Mouse (Mus musculus) testis, postnatal 10 days (tissue): ENCODE measurements around the gene Rras2.
A peak's percentile ranks its signal among the peaks of the same experiment; 100 is the strongest.

Experiments
- DNase-seq: peaks from one replicate; pipeline ENCODE4 v3.0.0; 2021; ENCODE audit warnings: low spot score

Rras2 gene

DNA sequence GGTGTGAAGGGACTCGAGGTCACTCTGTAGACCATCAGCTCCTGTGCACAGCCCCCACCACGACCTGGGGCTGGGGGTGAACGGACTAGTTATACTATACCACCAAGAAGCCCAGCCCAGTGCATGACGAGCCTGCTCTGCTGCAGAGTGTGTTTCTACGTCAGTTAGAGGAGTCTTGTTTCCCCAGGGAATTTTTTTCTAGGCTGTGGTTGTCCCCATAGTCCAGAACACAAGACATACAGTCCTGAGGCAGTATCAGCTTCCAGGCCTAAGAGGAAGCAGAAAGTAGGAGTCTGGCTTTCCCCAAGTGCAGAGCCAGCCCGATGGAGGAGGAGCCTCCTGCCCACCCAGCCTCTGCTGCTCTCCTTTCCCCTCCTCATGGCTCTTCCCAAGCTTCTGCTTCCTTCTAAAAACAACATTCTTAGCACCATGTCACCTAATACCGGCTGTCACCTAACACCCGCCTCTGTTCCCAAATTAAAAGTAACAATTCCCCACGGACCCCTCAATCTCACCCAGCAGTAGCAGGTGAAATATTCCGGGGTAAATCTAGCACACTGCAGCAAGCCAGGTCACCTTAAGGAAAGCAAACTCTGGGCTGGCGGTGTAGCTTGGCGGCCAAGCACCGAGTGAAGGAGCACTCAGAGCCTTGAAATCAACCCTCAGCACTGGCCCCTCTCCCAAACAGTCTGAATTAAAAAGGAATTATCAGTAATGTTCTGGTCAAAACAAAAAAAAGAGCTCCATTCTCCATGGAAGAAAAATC is 45.5 kb downstream of the Rras2 start:
- DNase-seq, result no peak

DNA sequence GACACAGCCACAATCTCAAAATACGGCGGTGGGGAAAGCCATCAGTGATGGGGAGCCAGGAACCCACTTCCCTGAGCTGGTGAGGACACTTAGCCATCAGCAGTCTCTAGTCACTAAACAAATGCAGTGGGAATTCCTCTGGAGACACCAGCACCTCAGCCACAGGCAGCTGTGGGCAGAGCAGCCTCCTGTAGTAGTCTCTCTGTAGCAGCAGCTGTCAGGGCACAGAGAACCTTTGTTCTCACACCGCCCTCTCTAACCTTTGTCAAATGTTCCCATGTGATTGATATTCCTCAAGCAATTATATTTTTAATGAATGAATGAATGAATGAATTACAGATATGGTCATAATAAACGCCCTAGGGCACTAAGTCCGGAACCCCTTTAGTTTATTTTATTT is 46.2 kb downstream of the Rras2 start:
- DNase-seq, result no peak

DNA sequence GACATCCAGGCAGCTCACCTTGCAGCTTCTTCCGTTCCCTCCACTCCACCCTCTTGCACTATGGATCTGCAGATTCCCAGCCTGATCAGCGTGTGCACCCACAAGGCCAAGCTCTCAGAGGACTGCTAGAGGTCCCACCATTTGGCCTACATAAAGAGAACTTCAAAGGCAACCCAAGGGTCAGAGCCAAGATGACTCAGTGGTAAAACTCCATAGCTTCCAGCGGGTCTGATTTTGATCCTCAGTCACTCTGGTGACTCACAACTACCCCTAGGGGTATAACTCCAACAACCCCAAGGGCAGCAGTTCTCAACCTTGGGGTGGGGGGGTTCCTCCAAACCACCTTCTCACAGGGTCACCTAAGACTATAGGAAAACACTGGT is 47.1 kb downstream of the Rras2 start:
- no peak for DNase-seq

DNA sequence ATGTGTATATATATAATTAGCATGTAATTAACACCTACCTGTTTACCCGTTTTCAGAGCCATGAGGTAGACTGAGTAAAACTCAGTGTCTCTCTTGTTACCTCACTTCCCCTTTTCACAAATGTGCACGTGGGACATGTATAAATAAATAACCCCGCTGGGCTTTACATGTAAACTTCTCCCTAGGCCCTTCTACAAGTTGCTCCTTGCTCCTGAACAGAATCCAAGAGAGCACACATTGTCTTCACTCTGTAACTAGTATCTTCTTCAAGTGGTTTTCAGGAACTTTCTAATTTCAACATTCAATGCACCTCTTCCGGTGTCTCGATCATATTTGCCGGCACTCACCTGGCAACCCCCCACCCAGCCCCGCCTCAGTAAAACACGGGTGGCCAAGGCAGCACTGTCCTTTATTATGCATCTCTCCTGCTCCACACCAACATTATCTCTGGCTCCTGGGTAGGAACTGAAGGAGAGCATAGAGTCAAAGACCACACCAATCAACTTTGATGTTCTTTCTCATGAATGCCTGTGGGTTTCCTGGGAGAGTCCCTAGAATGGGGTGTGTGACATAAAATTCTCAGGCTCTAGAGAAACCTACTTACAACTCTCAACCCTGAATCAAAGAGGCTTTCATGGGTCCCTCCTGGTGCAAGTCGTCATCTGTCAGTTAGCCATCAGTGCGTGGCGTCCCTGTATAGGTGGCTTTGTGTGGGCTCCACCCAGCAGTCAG is 47.7 kb downstream of the Rras2 start:
- no peak for DNase-seq

DNA sequence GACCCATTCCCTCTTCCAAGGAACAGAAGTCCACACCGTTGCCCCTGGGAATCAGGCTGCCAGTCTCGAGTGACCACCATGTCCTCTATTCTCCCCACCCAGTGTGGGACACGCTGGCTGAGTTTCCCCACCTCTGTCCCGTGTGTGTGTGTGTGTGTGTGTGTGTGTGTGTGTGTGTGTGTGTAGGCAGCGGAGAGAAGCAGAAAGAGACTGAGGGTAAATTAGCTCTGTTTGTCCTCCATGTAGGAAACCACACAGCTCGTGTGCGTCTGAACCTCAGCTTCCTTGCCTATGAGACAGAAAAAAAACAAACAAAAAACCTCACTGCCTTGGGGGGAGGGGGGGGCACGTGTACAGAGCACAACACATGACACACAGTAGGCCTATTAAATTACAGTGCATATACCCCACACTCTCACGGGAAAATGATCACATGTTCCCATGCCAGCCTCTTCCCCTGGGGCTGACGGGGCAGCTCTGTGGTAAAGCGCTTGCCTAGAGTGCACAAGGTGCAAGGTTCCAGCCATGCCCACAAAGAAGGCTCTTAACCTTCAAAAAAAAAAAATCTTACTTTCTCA is 48.5 kb downstream of the Rras2 start:
- no peak for DNase-seq

DNA sequence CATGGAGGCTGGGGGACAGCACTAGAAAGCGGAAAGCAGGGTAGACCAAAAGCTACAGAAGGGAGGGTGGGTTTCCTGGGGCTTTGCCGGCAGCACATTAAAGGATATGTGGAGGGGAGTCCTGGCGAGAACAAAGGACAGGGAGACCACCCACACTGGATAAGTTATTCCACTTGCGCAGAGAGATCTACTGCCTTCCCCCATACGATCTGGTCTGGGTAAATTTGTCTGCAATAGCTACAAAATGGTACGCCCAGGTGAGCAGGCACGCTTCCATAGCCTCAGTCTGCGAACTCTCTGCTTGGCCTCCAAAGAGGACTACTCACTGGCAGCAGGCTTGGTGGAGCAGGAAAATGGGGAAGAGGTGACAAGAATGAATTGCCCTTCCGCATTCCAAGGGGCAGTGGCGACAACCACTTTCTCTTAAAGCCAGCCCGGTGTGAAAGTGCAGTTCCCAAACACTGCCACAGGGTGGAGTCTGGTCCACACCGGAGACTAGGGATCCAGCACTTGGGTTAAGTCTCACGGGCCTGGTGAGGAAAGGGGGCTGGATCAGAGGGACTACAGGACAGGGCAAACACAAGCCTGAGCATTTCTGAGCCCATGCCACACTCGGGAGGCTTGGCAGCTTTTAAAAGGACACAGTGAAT is 50.9 kb downstream of the Rras2 start:
- DNase-seq, result peak; percentile 85

DNA sequence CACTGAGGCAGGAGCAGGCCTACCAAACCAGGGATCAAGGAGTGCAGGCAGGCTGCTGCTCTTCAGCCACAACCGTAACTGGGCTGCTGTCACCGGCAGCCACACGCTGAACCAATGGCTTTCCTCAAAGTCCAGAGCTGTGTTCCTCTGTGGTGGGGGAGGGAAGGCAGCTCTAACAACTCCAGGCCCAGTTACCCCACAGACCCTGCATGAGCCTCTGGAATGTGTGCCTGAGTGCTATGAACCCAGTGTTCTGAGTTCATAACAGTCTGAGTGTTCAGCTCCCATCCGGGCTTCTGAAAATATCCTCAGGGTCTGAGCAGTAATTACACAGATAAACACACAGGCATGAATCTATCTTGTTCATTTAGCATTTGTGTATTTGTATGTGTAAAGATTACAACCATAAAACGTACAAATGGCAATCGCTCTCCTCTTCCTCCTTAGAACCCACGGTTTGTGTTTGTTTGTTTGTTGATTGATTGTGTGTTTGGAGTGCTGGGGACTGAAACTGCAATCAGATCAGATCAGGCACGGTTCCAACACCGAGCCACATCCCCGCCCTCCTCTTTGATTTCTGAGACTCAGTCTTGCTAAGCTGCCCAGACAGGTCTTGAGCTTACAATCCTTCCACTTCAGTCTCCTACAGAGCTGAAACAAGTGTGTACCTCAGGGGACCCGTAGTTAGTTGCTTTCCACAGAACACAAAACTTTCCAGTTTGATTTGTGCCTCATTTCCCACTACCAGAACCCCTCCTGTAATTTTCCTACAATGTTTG is 52.0 kb downstream of the Rras2 start:
- DNase-seq, result no peak

DNA sequence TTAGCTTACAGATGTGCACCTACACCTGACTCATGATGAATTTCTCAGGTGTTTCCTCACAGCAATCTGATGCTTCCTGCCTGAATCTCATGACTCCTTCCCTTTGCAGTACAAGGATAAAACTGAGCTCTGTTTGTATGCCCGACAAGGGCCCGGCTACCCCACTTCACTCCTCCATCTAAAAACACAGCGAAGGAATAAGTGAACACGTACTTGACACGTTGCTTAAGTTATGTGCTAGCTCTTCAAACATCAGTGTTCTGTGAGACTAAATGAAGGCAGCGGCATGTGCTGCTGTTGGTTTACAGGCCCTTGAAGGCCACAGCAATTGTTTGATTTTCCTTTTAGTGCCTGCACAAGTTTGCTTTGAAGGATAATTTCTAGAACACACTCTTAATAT is 53.6 kb downstream of the Rras2 start:
- no peak for DNase-seq

DNA sequence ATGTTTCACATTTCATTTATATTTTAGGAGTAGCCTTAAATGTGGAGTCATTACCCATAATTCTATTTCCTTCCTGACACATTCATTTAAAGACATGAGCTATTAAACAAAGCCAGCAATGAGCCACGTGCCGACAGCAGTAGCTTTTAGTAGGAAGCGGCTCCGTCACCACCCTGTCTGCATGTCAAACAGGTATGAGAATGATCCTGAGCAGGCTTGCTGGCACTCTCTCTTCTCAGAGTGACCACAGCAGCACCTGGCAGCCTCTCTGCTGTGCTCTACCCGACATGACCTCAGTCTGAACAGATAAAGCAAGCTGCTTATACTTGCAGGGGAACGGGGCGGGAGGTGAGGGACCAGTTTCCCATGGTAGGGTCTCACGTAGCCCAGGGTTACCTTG is 54.0 kb downstream of the Rras2 start:
- DNase-seq, result no peak

DNA sequence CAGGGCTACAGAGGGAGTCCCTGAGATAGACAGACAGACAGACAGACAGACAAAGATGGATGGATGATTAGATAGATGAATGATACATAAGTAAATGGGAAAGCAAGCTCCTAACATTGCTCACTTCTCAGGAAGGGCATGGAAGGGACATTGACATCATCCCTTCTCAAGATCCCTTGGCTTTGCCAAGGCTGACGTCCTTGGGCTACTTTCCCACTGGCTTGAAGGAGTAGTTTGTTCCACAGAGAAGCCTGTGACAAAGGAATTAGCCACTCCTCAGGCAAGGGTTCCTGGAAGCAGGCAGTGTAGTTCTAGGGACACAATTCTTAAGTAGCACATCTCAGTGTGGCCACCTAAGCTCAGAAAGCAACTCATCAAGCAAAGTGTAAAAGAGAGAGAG is 55.1 kb downstream of the Rras2 start:
- peak; percentile 63 for DNase-seq

DNA sequence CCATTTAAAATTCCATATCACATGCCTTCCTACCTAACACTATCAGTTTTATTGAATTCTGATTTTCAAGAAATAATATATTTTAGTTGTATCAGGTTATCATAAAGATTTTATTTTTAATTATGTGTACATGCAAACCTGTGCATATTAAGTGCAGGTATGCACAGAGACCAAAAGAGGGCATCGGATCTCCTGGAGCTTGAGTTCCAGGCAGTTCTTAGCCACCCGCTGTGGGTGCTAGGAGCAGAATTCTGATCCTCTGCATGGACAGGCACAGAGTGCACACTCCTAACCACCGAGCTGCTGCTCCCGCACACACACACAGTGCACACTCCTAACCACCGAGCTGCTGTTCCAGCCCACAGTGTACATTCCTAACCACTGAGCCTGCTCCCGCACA is 57.1 kb downstream of the Rras2 start:
- DNase-seq, result no peak

DNA sequence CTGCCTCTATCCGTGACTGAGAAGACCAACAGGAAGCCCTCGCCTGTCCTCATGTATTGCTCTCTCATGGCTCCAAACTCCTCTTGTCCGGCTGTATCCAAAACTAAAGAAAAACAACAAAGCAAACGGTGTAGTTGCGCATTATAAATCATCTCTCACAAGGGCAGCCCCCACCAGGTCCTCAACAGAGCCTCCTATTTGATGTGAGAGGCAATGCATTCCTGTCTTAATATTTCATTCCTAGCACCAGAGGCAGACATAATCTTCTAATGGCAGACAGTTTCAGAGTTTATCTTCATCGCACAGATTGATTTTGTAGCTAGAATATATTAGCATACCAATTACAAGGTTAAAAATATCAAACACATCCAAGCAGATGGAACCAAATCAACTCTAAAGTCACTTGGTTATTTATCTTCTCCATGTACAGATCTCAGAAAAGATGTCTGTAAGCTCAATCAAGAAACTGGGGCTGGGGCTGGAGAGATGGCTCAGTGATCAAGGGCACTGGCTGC is 58.6 kb downstream of the Rras2 start:
- no peak for DNase-seq

DNA sequence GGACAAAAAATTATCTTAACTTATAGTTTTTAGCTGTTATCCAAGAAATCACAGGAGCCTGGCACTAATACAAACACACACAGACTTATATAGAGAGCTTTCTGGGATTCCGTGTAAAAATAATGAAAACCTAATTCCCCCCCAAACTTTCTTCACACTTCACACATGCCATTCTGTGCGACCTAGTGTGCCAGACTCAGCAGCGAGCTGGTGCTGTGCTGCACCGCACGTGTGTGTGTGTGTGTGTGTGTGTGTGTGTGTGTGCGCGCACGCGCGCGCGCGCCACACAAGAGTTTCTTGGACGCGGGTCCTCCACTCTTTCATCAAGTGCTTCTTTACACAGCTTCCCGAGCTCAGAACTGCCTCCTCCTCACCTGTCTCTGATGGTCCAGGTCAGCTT is 59.4 kb downstream of the Rras2 start:
- DNase-seq, result no peak

DNA sequence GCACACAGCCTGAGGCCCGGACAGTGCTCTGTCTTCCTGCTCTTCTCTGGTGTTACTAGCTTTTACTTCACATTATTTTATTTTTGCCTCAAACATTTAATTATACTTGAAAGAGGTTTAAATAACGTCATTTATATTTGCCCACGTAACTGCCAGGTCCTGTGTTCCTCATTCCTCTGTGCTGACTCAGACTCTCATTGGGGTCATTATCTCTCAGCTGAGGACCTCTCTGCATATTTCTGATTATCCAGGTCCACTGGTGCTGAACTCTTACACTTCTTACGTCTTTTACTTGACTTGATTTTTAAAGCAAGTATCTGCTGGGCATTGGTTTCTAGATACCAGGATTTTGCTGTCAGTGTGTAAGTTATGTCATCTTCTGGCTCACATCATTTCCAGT is 63.9 kb downstream of the Rras2 start:
- no peak for DNase-seq

DNA sequence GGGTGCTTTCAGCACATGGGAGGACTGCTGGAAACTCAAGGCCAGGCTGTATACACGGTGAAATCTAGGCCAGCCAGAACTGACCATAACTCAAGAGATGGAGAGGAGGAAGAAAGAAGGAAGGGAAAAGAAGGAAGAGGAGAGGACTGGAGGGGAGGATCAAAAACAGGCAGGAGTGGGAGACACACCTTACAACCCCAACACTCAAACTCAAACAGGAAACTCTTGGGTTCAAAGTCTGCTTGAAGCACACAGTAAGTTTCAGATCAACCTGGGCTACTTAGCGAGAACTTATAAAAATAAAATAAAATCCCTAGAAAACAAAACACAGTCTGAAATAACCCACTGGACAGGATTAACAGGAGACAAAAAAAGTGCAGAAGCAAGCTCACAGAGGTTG is 71.8 kb downstream of the Rras2 start:
- no peak for DNase-seq

DNA sequence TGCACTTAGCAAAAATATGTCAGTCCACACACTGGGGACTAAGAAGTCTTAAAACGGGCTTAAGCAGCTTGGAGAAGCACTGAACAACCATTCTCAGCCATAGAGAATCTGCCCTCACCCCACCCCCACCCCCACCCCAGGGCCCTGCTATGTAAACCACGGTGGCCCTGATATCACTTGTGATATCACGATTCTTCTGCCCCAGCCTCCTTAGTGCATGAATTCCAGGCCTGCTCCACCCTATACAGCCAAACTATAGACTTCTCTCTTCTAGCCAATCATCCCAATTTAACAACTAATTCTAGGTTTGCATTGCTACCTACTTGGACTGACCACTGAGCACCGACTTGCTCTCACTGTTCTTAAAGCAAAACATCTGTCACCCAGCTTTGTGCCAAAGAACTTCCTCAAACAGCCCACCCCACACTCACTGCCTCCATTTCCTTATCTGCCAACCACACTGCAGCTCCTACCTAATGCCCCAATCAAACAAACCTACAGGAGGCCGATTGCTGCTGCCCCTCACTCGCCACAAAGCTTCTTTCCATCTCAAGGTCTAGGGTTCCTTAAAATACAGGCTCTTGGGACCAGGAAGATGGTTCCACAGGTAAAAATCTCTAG is 73.5 kb downstream of the Rras2 start:
- no peak for DNase-seq

DNA sequence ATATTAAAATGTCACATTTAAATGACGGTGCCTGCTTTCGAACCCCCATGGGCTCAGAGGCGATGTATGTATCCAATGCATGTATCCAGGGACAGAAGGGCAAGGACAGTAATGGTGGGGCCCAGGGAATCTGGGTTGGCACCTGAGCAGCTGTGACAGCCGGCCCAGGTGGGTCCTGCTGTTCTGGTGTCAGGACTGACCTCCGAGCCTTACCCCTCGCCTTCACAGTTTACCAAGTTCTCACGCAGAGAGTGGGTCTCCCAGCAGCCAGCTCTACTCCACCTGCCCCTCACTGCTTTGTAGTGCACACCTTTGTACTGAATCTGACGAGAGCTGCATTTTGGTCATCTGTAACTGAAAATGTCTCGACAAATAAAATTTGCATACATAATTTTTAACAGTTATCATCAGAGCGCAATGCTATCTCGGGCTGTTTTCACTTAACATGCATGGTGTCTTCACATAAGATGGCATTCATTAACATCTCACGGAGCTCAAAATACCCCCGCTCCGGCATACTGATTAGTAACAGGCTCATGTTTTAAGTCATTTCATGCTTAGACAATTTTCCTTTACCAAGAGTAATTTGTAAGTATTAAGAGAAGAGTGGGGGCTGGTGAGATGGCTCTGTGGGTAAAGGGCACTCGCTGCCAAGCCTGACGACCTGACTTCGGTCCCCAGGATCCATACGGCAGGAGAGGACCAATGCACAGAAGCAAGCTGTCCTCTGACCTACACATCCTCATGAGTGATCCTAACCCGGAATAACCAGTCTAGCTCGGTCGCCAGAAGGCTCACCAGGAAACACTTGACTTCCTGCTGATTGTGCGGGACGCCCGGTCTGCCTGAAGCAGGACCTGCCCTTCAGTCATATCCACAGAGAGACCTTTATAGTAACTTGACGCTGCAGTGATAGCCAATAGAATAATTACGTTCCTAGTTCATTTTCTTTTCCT is 74.3 kb downstream of the Rras2 start:
- DNase-seq, result no peak

DNA sequence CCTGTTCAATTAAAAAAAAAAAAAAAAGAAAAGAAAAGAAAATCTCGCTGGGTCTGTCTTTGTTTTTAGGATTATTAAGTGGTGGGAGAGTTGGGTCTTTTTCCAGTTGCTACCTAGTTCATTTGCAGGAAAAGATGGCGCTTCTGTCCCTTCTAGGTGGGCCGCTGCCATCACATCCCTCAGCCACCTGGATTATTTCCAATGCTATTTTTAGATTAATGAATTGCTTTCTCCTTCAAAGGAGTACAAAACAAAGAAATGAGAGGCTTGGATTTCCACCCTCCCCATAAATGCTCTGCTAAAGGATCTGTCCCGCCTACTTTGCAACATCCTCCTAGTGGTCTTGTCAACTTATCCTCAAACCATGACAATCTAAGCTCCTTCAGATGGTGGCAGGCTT is 76.2 kb downstream of the Rras2 start:
- DNase-seq, result no peak

DNA sequence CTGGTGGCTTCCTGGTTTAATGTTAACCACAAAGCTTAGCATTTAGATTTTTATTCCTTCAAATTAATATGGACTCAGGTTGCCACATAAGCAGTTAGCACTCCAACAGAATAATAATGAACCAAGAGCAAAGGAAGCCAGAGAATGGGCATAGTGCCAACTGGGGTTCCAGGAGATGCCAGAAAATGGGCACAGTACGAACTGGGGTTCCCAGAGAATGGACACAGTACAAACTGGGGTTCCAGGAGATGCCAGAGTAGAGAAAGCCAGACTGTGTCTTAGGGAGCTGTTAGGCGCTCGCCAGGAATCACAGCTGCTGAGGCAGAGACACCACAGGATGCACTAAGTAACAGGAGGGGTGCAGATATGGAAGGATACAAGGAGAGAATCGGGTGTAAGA is 80.3 kb downstream of the Rras2 start:
- no peak for DNase-seq

DNA sequence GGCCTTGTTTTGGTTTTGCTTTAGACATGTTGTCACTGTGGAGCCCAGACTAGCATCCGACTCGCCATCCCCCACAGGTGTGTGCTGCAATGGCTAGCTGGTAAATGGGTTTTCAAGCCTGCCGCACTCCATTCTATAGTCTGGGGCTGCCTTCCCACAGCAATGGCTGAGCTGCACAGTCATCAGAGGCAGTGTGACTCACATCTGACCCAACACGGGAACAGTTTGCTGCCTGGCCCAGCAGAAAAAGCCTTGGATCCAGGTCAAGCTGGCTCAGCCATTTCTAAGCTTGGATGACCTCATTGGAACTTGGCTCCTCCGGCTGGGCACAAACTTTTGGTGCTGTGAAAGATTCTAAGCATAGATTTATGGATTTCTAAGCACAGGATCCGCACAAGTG is 88.0 kb downstream of the Rras2 start:
- no peak for DNase-seq
